Mouse (Mus musculus): ENCODE data around the gene Nexn. TPM values are rescaled to one million over a fixed set of nuclear protein-coding genes. Genes with fewer than 3 reads are reported as not detected.
A peak's percentile ranks its signal among the peaks of the same experiment; 100 is the strongest.

The Nexn gene
- polyA plus RNA-seq, 1 experiment = 0.38 TPM

- Histone ChIP-seq H3K27ac (ENCODE audit: insufficient read depth, low read depth, low read length) (peak overlapping the region; percentile 27; the same call in 1 of the 2 replicates), H3K4me1 (ENCODE audit: control insufficient read depth, insufficient read depth, low read length) (peaks cover 2% of the 10 kb centered on the region; the same call in 1 of the 2 replicates)
- peak; percentile 33 for DNase-seq
Measured at GRCm38 (mm10) chr3:152304093-152304815, 38.1 kb upstream of the Nexn start.

GRCm38 (mm10) chr3:152302991-152303390 is 36.8 kb upstream of the Nexn start:
- TF ChIP-seq CTCF (conservative IDR thresholded peaks at IDR 0.05; ENCODE audit: insufficient read depth, insufficient read length, low read depth, low read length) = no peak
- TF ChIP-seq POLR2A (IDR thresholded peaks at IDR 0.05; ENCODE audit: low read depth, low read length) = no peak
- no peak overlapping the region for H3K4me3 ChIP-seq (ENCODE audit: insufficient read depth, low read depth, low read length)
- no peak for DNase-seq
- WGBS = 89% methylated on average over 9 of the region's 9 CpGs
- peaks cover 2% of the 10 kb centered on the region; the same call in 1 of the 2 replicates for H3K4me1 ChIP-seq (ENCODE audit: control insufficient read depth, insufficient read depth, low read length)
- no peaks in the 10 kb centered on the region for H3K27me3 ChIP-seq (replicated peaks; ENCODE audit: control insufficient read depth, insufficient read depth, low read length)
- no peak overlapping the region for H3K27ac ChIP-seq (ENCODE audit: insufficient read depth, low read depth, low read length)
- H3K36me3 ChIP-seq (ENCODE audit: control insufficient read depth, insufficient read depth, low read length) = no peaks in the 10 kb centered on the region

More at GRCm38 (mm10) chr3:152304093-152304815, 38.1 kb upstream of the Nexn start:
- H3K4me3 ChIP-seq (ENCODE audit: insufficient read depth, low read depth, low read length) = no peak overlapping the region
- H3K27me3 ChIP-seq (replicated peaks; ENCODE audit: control insufficient read depth, insufficient read depth, low read length) = no peaks in the 10 kb centered on the region
- 42% methylated on average over 6 of the region's 6 CpGs for WGBS
- TF ChIP-seq CTCF (conservative IDR thresholded peaks at IDR 0.05; ENCODE audit: insufficient read depth, insufficient read length, low read depth, low read length) (no peak), POLR2A (IDR thresholded peaks at IDR 0.05; ENCODE audit: low read depth, low read length) (no peak)
- H3K36me3 ChIP-seq (ENCODE audit: control insufficient read depth, insufficient read depth, low read length) = no peaks in the 10 kb centered on the region

DNA sequence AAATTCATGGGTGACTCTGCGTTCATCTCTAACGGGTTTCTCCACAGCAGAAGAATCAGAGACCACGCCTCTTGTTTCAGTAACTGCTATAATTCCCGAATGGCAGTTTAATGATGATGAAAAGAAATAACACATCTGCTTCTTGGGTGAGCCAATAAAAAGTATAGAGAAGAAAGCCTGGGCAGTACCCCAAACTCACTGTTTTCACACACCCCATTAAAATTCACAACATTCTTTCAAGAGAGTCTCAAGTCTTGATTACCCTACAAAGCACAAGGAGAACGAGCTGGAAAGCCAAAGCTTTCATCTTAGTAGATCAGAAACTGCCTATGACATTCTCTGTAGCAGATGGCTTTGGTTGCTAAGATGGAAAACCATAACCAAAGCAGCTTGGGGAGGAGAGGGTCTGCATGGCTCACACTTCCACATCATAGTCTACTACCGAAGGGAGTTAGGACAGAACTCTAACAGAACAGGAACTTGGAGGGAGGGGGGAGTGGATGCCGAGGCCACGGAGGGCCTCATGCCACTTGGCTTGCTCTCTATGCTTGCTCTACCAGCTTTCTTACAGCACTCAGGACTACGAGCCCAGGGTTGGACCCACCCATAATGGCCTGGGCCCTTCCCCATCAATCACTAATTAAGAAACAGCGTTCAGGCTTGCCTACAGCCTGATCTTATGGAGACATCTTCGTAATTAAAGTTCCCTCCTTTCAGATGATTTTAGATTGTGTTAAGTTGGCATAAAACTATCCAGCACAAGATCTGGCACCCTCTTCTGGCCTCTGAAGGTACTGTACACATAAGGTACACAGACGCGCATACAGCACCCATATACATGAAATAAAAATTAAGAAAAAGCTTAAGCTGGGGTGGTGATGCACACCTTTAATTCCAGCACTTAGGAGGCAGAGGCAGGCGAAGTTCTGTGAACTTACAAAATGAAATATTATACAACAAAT is 34.5 kb upstream of the Nexn start:
- no peak for DNase-seq
- Histone ChIP-seq H3K27me3 (replicated peaks; ENCODE audit: control insufficient read depth, insufficient read depth, low read length) (no peaks in the 10 kb centered on the region), H3K36me3 (ENCODE audit: control insufficient read depth, insufficient read depth, low read length) (no peaks in the 10 kb centered on the region), H3K4me1 (ENCODE audit: control insufficient read depth, insufficient read depth, low read length) (peaks cover 2% of the 10 kb centered on the region; the same call in 1 of the 2 replicates), H3K4me3 (ENCODE audit: insufficient read depth, low read depth, low read length) (no peak overlapping the region), H3K27ac (ENCODE audit: insufficient read depth, low read depth, low read length) (no peak overlapping the region)
- no peak for TF ChIP-seq CTCF (conservative IDR thresholded peaks at IDR 0.05; ENCODE audit: insufficient read depth, insufficient read length, low read depth, low read length)
- 74% methylated on average over 14 of the region's 14 CpGs for WGBS

- no peak for TF ChIP-seq CTCF (conservative IDR thresholded peaks at IDR 0.05; ENCODE audit: insufficient read depth, insufficient read length, low read depth, low read length)
- no peak for TF ChIP-seq POLR2A (IDR thresholded peaks at IDR 0.05; ENCODE audit: low read depth, low read length)
- WGBS = 94% methylated on average over 5 of the region's 5 CpGs
- no peak overlapping the region for H3K4me3 ChIP-seq (ENCODE audit: insufficient read depth, low read depth, low read length)
- no peaks in the 10 kb centered on the region for H3K27me3 ChIP-seq (replicated peaks; ENCODE audit: control insufficient read depth, insufficient read depth, low read length)
- H3K36me3 ChIP-seq (ENCODE audit: control insufficient read depth, insufficient read depth, low read length) = no peaks in the 10 kb centered on the region; the same call in 1 of the 2 replicates
- no peak overlapping the region for H3K27ac ChIP-seq (ENCODE audit: insufficient read depth, low read depth, low read length)
- H3K4me1 ChIP-seq (ENCODE audit: control insufficient read depth, insufficient read depth, low read length) = no peaks in the 10 kb centered on the region
- no peak for DNase-seq
Measured at GRCm38 (mm10) chr3:152295896-152296295, 29.7 kb upstream of the Nexn start.

- H3K27me3 ChIP-seq (replicated peaks; ENCODE audit: control insufficient read depth, insufficient read depth, low read length) = no peaks in the 10 kb centered on the region
- no peak for TF ChIP-seq CTCF (conservative IDR thresholded peaks at IDR 0.05; ENCODE audit: insufficient read depth, insufficient read length, low read depth, low read length)
- TF ChIP-seq POLR2A (IDR thresholded peaks at IDR 0.05; ENCODE audit: low read depth, low read length) = no peak
- 78% methylated on average over 3 of the region's 3 CpGs for WGBS
- H3K4me3 ChIP-seq (ENCODE audit: insufficient read depth, low read depth, low read length) = no peak overlapping the region
- no peak overlapping the region for H3K27ac ChIP-seq (ENCODE audit: insufficient read depth, low read depth, low read length)
- no peaks in the 10 kb centered on the region; the same call in 1 of the 2 replicates for H3K36me3 ChIP-seq (ENCODE audit: control insufficient read depth, insufficient read depth, low read length)
- DNase-seq = no peak
- no peaks in the 10 kb centered on the region for H3K4me1 ChIP-seq (ENCODE audit: control insufficient read depth, insufficient read depth, low read length)
Measured at GRCm38 (mm10) chr3:152294400-152294799, 28.2 kb upstream of the Nexn start.

- Histone ChIP-seq H3K27me3 (replicated peaks; ENCODE audit: control insufficient read depth, insufficient read depth, low read length) (no peaks in the 10 kb centered on the region), H3K27ac (ENCODE audit: insufficient read depth, low read depth, low read length) (no peak overlapping the region), H3K4me1 (ENCODE audit: control insufficient read depth, insufficient read depth, low read length) (no peaks in the 10 kb centered on the region), H3K4me3 (ENCODE audit: insufficient read depth, low read depth, low read length) (no peak overlapping the region), H3K36me3 (ENCODE audit: control insufficient read depth, insufficient read depth, low read length) (no peaks in the 10 kb centered on the region; the same call in 1 of the 2 replicates)
- DNase-seq = no peak
- WGBS = 85% methylated on average over 13 of the region's 13 CpGs
- TF ChIP-seq CTCF (conservative IDR thresholded peaks at IDR 0.05; ENCODE audit: insufficient read depth, insufficient read length, low read depth, low read length) (no peak), POLR2A (IDR thresholded peaks at IDR 0.05; ENCODE audit: low read depth, low read length) (no peak)
Measured at GRCm38 (mm10) chr3:152293530-152294181, 27.5 kb upstream of the Nexn start.

Data from kidney, adult 2 months (tissue).